Mouse (Mus musculus): ENCODE results near the gene Mast4. TPM values are rescaled to one million over a fixed set of nuclear protein-coding genes. Genes with fewer than 3 reads are reported as not detected.

Mast4 gene
- polyA plus RNA-seq, 1 experiment from 2014 or later, result 41.1 TPM

- Histone ChIP-seq H3K9me3 (no peaks in the 10 kb centered on the region), H3K27me3 (replicated peaks) (no peaks in the 10 kb centered on the region), H3K27ac (no peak overlapping the region), H3K4me1 (peaks cover 10% of the 10 kb centered on the region), H3K4me2 (no peak overlapping the region), H3K9ac (no peak overlapping the region), H3K4me3 (no peak overlapping the region), H3K36me3 (replicated peaks) (no peaks in the 10 kb centered on the region)
- no peak for ATAC-seq (replicated peaks)
- 89% methylated on average over 6 of the region's 6 CpGs for WGBS
Observed at GRCm38 (mm10) chr13:102689201-102690090, 644.9 kb downstream of the Mast4 start.

- H3K4me2 ChIP-seq, result no peak overlapping the region
- WGBS, result 95% methylated on average over 1 of the region's 1 CpGs
- no peaks in the 10 kb centered on the region for H3K27me3 ChIP-seq (replicated peaks)
- no peak overlapping the region for H3K9ac ChIP-seq
- no peaks in the 10 kb centered on the region for H3K36me3 ChIP-seq (replicated peaks)
- H3K4me3 ChIP-seq, result no peak overlapping the region
- no peaks in the 10 kb centered on the region for H3K9me3 ChIP-seq
- ATAC-seq (replicated peaks), result no peak
- H3K4me1 ChIP-seq, result peaks cover 10% of the 10 kb centered on the region
- H3K27ac ChIP-seq, result no peak overlapping the region
Observed at GRCm38 (mm10) chr13:102688121-102688520, 646.2 kb downstream of the Mast4 start.

- H3K36me3 ChIP-seq (replicated peaks), result no peaks in the 10 kb centered on the region
- WGBS, result 78% methylated on average over 4 of the region's 4 CpGs
- no peaks in the 10 kb centered on the region for H3K27me3 ChIP-seq (replicated peaks)
- H3K27ac ChIP-seq, result no peak overlapping the region
- no peak overlapping the region for H3K4me2 ChIP-seq
- no peaks in the 10 kb centered on the region for H3K9me3 ChIP-seq
- H3K4me1 ChIP-seq, result no peaks in the 10 kb centered on the region
- H3K4me3 ChIP-seq, result no peak overlapping the region
- ATAC-seq (replicated peaks), result no peak
- no peak overlapping the region for H3K9ac ChIP-seq
Observed at GRCm38 (mm10) chr13:102684890-102685289, 649.4 kb downstream of the Mast4 start.
